Mouse (Mus musculus) cortical plate, adult 2 months (tissue): ENCODE measurements around the gene Dusp28. TPM values are rescaled to one million over a fixed set of nuclear protein-coding genes. Genes with fewer than 3 reads are reported as not detected.
"Not testable (repeated sequence)": the region's sequence is repeated elsewhere in the genome, so short reads cannot be mapped to it uniquely, and the experiment has no call there.

Source experiments
- H3K27ac ChIP-seq: fragments of 200-500 bp; 2 replicates; pipeline ENCODE4 v1.5.1; 2012; ENCODE audit warnings: low read length, control low read depth, inconsistent platforms; ENCODE audit not compliant: insufficient read depth
- H3K4me1 ChIP-seq: fragments of 200-500 bp; 2 replicates; pipeline ENCODE4 v1.6.1; 2011; ENCODE audit warnings: low read length; ENCODE audit not compliant: control insufficient read depth, insufficient read depth
- H3K4me3 ChIP-seq: fragments of 200-500 bp; 2 replicates; pipeline ENCODE4 v1.5.1; 2011; ENCODE audit warnings: mild to moderate bottlenecking, low read length, control low read depth; ENCODE audit not compliant: insufficient read depth
- CTCF ChIP-seq: fragments of 200-500 bp; IDR thresholded peaks from 2 replicates; pipeline ENCODE4 v1.5.1; 2011; ENCODE audit warnings: mild to moderate bottlenecking, control low read depth, low read length; ENCODE audit not compliant: insufficient read depth; ENCODE audit errors: extremely low read depth
- POLR2A ChIP-seq: fragments of 200-500 bp; IDR thresholded peaks from 2 replicates; pipeline ENCODE4 v1.6.1; 2011; ENCODE audit warnings: mild to moderate bottlenecking, low read length, control low read depth; ENCODE audit not compliant: insufficient read depth; ENCODE audit errors: extremely low read depth
- polyA plus RNA-seq: library from polyadenylated mRNA; depleted of rRNA; stranded (reverse); fragments of >200 nt; gene quantifications from 2 replicates; pipeline ENCODE4 v1.2.3, GENCODE M21; 2012; rRNA removed

The Dusp28 gene
- polyA plus RNA-seq, 1 experiment = 55.3 TPM

DNA sequence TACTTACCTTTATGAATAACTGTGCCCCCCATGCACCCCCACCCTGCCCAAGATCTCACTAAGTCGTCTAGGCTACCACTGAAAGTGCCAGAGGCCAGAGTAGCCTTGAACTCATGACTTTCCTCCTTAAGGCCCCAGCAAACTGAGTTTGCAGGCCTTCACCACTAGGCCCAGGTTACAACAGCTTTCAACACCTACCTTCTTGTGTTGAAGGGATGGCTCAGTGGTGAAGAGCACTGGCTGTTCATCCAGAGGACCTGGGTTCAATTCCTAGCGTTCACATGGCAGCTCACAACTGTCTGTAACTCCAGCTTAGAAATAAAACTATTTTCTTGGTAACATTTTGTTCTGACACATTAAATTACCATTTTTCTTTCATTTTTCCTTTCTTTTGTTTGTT lies 46.9 kb downstream of the Dusp28 start:
- no peak overlapping the region for H3K4me3 ChIP-seq
- TF ChIP-seq CTCF = no peak
- no peak for TF ChIP-seq POLR2A
- no peak overlapping the region for H3K27ac ChIP-seq
- no peaks in the 10 kb centered on the region for H3K4me1 ChIP-seq

GRCm38 (mm10) chr1:92956571-92957335 lies 50.0 kb downstream of the Dusp28 start:
- TF ChIP-seq CTCF = peak; percentile 23; the same call in 1 of the 2 replicates
- not testable (repeated sequence) for H3K27ac ChIP-seq, H3K4me1 ChIP-seq, H3K4me3 ChIP-seq

Other genes starting within 250 kb of the Dusp28 start
- gene Gpc1, start 75.3 kb upstream of the Dusp28 start, polyA plus RNA-seq = 49.5 and 58.9 TPM in 2 replicates
- gene Ankmy1, start 4.1 kb upstream of the Dusp28 start, polyA plus RNA-seq = 0.23 and 0.25 TPM in 2 replicates
- gene Rnpepl1, start 3.8 kb downstream of the Dusp28 start, polyA plus RNA-seq = 38.5 and 41.1 TPM in 2 replicates
- 40.0 and 42.0 TPM in 2 replicates for gene Capn10, start 27.4 kb downstream of the Dusp28 start, polyA plus RNA-seq
- gene Gpr35, start 43.9 kb downstream of the Dusp28 start, polyA plus RNA-seq = 0.21 and 0.26 TPM in 2 replicates
- not detected in 2 replicates for gene Aqp12, start 99.4 kb downstream of the Dusp28 start, polyA plus RNA-seq
- 349 and 356 TPM in 2 replicates for gene Kif1a, start 195.0 kb downstream of the Dusp28 start, polyA plus RNA-seq
- not detected in 2 replicates for gene Agxt, start 228.3 kb downstream of the Dusp28 start, polyA plus RNA-seq